Mouse (Mus musculus): Measurements from ENCODE around the gene Calml3.

DNA sequence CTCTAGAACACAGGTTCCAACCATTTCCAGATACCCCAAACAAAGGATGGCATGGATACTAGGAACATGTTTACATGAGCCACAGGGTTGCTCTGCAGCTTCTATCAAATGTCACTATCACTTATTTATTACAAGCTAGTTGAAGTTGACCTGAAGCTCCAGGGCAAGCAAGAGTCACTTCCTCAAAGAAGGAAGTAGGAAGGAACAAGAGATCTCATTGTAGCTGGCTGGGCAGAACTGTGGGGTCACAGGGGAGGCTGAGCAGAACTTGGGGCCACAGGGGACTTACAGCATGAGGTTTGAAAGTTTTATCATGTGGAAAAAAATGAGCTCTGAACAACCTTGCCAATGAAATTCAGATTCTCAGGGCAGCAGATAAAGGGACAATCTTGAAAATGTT, 21.6 kb upstream of the Calml3 start:
- TF ChIP-seq CTCF (conservative IDR thresholded peaks at IDR 0.05; ENCODE audit: low read length) (no peak), NANOG (IDR thresholded peaks at IDR 0.05; ENCODE audit: borderline replicate concordance, low read length) (no peak)
